Mouse (Mus musculus) cortical plate, adult 2 months (tissue): ENCODE measurements at regions not wholly inside any gene's neighbourhood (a gene's known extent, or its start where the extent isn't known, plus 50 kb on each side); places are given as distances from the start of the nearest gene placed in this dataset.

Experiments
- H3K27ac ChIP-seq: fragments of 200-500 bp; 2 replicates; pipeline ENCODE4 v1.5.1; 2012; ENCODE audit warnings: low read length, control low read depth, inconsistent platforms; ENCODE audit not compliant: insufficient read depth
- H3K4me1 ChIP-seq: fragments of 200-500 bp; 2 replicates; pipeline ENCODE4 v1.6.1; 2011; ENCODE audit warnings: low read length; ENCODE audit not compliant: control insufficient read depth, insufficient read depth
- H3K4me3 ChIP-seq: fragments of 200-500 bp; 2 replicates; pipeline ENCODE4 v1.5.1; 2011; ENCODE audit warnings: mild to moderate bottlenecking, low read length, control low read depth; ENCODE audit not compliant: insufficient read depth
- CTCF ChIP-seq: fragments of 200-500 bp; IDR thresholded peaks from 2 replicates; pipeline ENCODE4 v1.5.1; 2011; ENCODE audit warnings: mild to moderate bottlenecking, control low read depth, low read length; ENCODE audit not compliant: insufficient read depth; ENCODE audit errors: extremely low read depth
- POLR2A ChIP-seq: fragments of 200-500 bp; IDR thresholded peaks from 2 replicates; pipeline ENCODE4 v1.6.1; 2011; ENCODE audit warnings: mild to moderate bottlenecking, low read length, control low read depth; ENCODE audit not compliant: insufficient read depth; ENCODE audit errors: extremely low read depth

- H3K27ac ChIP-seq: no peak overlapping the region
- no peak for TF ChIP-seq POLR2A
- no peak for TF ChIP-seq CTCF
- no peak overlapping the region for H3K4me3 ChIP-seq
- no peaks in the 10 kb centered on the region for H3K4me1 ChIP-seq
These were observed 58.4 kb downstream of the Sox11 start for GRCm38 (mm10) chr12:27283964-27284363.

- Histone ChIP-seq H3K27ac (no peak overlapping the region), H3K4me1 (no peaks in the 10 kb centered on the region), H3K4me3 (no peak overlapping the region)
- TF ChIP-seq POLR2A (no peak), CTCF (no peak)
These were observed 80.4 kb downstream of the Sox11 start for GRCm38 (mm10) chr12:27261965-27262364.

DNA sequence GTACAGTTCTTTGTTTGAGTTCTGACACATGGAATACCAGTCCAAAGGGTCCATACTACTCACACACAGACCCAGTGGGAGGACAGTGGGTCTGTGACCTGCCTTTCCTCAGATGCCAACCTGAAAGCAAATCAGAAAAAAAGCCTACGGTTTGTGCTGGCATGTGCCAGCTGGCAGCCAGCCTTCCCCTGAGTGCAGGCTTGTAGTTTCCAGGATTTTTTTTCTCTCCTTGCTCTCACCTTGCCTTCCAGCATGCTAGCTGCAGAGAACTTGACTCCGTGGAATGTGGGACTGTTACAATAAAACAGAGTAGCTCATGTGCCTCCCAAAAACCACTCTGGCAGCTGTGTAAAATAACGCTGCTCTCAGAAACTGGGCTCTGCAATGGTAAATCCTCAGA, 88.2 kb downstream of the Sox11 start:
- no peaks in the 10 kb centered on the region for H3K4me1 ChIP-seq
- no peak for TF ChIP-seq POLR2A
- no peak for TF ChIP-seq CTCF
- no peak overlapping the region for H3K27ac ChIP-seq
- no peak overlapping the region for H3K4me3 ChIP-seq

GRCm38 (mm10) chr12:27251521-27251920, 90.9 kb downstream of the Sox11 start:
- Histone ChIP-seq H3K27ac (no peak overlapping the region), H3K4me1 (peaks cover 2% of the 10 kb centered on the region; the same call in 1 of the 2 replicates), H3K4me3 (no peak overlapping the region)
- TF ChIP-seq CTCF (no peak), POLR2A (no peak)

DNA sequence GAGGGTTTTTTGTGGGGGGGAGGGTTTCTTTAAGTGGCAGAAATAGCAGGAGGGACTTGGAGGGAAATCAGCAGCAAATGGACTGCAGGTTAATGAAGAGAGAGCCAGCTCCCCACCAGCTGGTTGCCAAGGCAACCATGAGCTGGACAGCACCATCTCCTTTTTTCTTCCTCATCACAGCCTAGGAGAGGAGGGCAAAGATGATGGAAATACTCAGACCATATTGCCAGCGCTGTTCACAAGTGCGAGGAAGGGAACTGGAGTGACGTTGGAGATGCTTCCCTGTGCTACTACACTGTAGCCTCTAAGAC, 93.9 kb downstream of the Sox11 start:
- Histone ChIP-seq H3K4me3 (no peak overlapping the region), H3K4me1 (peaks cover 2% of the 10 kb centered on the region; the same call in 1 of the 2 replicates), H3K27ac (no peak overlapping the region)
- TF ChIP-seq POLR2A: no peak
- TF ChIP-seq CTCF: no peak

DNA sequence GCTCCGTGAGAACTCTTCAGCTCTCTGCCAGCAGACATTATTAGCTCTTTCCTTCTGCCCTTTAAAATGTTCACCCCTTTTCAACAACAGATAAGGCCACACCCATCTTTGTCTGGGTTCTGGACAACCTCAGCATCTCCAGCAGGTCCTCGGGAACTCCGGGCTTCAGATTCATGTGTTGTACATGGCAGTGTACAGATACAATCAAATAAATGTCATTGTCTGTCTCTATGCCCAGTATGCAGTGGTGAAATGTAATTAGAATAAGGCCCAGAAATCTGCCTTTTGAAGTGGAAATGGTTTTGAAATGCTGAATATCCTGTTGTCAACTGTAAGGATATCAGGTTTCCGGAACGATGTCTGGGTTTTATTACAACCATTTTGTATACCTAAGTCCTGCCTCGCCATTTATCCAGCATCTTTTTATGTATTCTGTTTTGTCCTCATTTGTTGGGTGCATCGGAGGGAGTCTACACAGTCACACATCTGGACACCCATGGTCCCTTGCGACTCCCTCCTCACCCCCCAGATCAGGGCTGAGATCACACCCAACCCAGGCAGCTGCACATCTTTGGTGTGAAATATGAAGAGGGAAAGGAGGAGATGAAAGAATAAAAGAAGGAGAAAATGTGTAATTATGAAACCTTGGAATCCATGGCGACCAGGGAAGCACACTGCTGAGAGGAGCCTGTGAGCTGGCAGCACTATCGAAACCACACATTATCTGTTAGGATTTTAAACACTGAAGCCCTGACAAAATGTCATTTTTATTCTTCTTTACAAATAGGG, 94.4 kb downstream of the Sox11 start:
- Histone ChIP-seq H3K27ac (no peak overlapping the region), H3K4me1 (peaks cover 2% of the 10 kb centered on the region; the same call in 1 of the 2 replicates), H3K4me3 (no peak overlapping the region)
- no peak for TF ChIP-seq POLR2A
- no peak for TF ChIP-seq CTCF

GRCm38 (mm10) chr12:27235748-27236147, 106.6 kb downstream of the Sox11 start:
- Histone ChIP-seq H3K4me3 (no peak overlapping the region), H3K27ac (no peak overlapping the region), H3K4me1 (no peaks in the 10 kb centered on the region)
- TF ChIP-seq POLR2A: no peak
- no peak for TF ChIP-seq CTCF

DNA sequence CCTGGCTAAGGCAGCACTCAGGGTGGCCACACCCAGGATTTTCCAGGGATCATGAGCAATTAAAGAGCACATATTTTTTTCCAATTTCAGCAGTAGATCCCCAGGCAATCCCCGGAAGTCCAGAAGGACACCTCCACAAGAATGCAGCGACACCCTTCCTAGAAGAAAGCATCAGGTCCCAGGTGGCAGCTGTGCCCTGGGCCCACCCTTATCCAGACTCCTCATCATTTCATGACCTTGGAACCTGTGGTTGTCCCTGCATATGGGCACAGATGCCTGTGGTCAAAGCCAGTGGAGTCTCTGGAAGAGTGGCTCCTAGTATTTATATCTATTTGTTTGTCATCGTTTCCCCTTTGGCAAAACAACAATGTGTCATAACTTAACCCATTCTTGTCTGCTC, 120.8 kb downstream of the Sox11 start:
- no peak overlapping the region for H3K4me3 ChIP-seq
- no peak overlapping the region for H3K27ac ChIP-seq
- TF ChIP-seq CTCF (no peak), POLR2A (no peak)
- H3K4me1 ChIP-seq: no peaks in the 10 kb centered on the region

DNA sequence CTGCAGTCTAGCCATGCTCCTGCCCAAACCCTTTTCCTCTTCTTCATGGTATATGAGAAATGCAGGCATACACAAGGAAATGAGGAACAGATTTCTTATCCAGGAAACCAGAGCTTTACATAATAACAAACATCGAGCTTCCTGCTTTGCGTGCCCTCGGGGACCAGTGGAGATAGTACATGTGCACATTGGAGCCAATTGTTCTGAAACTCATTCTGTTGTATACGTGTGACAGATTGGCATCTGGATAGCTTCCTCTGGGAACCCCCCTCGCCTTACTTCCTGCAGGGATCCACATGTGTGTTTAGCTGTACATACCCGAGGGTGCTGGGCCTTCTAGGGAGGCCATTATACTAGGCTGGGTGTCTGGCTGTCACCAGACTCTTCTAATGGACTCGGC, 141.2 kb downstream of the Sox11 start:
- Histone ChIP-seq H3K27ac (no peak overlapping the region), H3K4me3 (no peak overlapping the region), H3K4me1 (no peaks in the 10 kb centered on the region)
- TF ChIP-seq POLR2A (no peak), CTCF (no peak)

- no peak overlapping the region for H3K27ac ChIP-seq
- no peak for TF ChIP-seq POLR2A
- no peak for TF ChIP-seq CTCF
- no peaks in the 10 kb centered on the region for H3K4me1 ChIP-seq
These were observed 148.4 kb downstream of the Sox11 start for GRCm38 (mm10) chr12:27194001-27194400.

More at GRCm38 (mm10) chr12:27194001-27194400, 148.4 kb downstream of the Sox11 start:
- H3K4me3 ChIP-seq: no peak overlapping the region
